Mouse (Mus musculus) embryonic facial prominence, embryonic 15.5 days (tissue): ENCODE measurements around the gene Gm20388. TPM values are rescaled to one million over a fixed set of nuclear protein-coding genes. Genes with fewer than 3 reads are reported as not detected.

Experiments
- ATAC-seq: fragments of 200-750 bp; cut with Nextera tagmentation; 2 replicates; pipeline ENCODE4 v1.8.0; 2017; ENCODE audit warnings: low read depth, moderate TSS enrichment; ENCODE audit not compliant: insufficient number of reproducible peaks, low FRiP score, low TSS enrichment
- H3K27ac ChIP-seq: fragments of 300-500 bp; sonication (generic); replicated peaks from 2 replicates; pipeline ENCODE4 v1.5.1; 2015; ENCODE audit warnings: mild to moderate bottlenecking, inconsistent platforms
- H3K27me3 ChIP-seq: fragments of 300-500 bp; sonication (generic); 2 replicates; pipeline ENCODE4 v1.6.1; 2015; ENCODE audit warnings: inconsistent platforms
- H3K36me3 ChIP-seq: fragments of 300-500 bp; sonication (generic); 2 replicates; pipeline ENCODE4 v1.6.1; 2015; ENCODE audit warnings: mild to moderate bottlenecking, inconsistent platforms
- H3K4me1 ChIP-seq: fragments of 300-500 bp; sonication (generic); 2 replicates; pipeline ENCODE4 v1.6.1; 2015; ENCODE audit warnings: inconsistent platforms
- H3K4me2 ChIP-seq: fragments of 300-500 bp; sonication (generic); replicated peaks from 2 replicates; pipeline ENCODE4 v1.6.1; 2015; ENCODE audit warnings: mild to moderate bottlenecking, inconsistent platforms
- H3K4me3 ChIP-seq: fragments of 300-500 bp; sonication (generic); replicated peaks from 2 replicates; pipeline ENCODE4 v1.5.1; 2015; ENCODE audit warnings: mild to moderate bottlenecking, inconsistent platforms
- H3K9ac ChIP-seq: fragments of 300-500 bp; sonication (generic); 2 replicates; pipeline ENCODE4 v1.6.1; 2015; ENCODE audit warnings: inconsistent platforms
- H3K9me3 ChIP-seq: fragments of 300-500 bp; sonication (generic); replicated peaks from 2 replicates; pipeline ENCODE4 v1.6.1; 2016; ENCODE audit warnings: inconsistent platforms
- WGBS: fragments of 180-500 bp; shearing (Covaris S2); methylation state at CpG from one replicate; pipeline ENCODE4 v1.1.7; 2015; 5-methylcytosine and 5-hydroxymethylcytosine counted together
- polyA plus RNA-seq: library from polyadenylated mRNA; unstranded; fragments of >200 nt; fragmentation: Nextera tagmentation; extraction: Ambion mirVana; gene quantifications from 2 replicates; pipeline ENCODE4 v1.2.1, GENCODE M21; 2015

Gene Gm20388
- polyA plus RNA-seq, 1 experiment from 2014 or later: 8.0 TPM

DNA sequence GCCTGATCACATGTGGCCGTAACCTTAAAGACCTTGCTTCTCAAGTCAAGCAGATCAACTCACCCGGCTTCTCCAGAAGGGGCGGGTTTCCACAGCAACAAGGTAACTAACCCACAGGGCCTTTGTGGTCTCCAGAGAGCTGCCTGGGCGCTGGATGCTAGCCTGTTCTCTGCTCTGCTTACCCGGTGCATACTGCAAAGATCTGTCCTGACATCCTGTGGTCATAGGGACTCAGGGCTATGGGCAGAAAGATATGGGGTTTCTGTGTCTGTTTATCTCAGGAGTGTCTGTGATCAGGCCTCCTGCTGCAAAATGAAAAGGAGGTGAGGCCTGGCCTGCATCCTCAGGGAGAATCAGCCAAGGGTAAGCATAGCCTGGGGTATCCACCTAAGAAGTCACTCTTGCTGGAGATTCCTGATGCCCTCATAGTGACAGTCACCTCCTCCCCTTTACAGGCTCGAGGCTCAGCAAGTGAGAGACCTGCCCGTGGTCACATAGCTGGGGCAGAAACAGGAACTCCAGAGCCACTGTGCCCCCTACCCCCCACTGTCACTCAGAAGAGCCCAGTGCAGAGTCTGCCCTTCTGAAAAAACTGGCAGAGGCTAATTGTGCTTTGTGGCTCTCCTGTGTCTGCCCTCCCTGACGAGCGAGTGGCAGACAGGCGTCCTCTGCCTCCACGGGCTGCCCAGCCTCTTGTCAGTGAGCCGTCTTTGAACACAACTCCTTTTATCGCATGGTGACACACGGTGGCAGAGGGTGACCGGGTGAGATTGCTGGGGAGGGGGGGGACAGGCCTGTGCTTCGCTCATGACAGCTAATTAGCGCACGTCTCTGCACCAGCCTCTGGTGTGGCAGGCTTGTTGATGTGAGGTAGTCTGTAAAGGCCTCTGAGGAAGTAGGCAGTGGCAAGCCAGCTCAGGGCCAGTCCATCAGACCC is 383.0 kb downstream of the Gm20388 start:
- no peaks in the 10 kb centered on the region for H3K9me3 ChIP-seq

DNA sequence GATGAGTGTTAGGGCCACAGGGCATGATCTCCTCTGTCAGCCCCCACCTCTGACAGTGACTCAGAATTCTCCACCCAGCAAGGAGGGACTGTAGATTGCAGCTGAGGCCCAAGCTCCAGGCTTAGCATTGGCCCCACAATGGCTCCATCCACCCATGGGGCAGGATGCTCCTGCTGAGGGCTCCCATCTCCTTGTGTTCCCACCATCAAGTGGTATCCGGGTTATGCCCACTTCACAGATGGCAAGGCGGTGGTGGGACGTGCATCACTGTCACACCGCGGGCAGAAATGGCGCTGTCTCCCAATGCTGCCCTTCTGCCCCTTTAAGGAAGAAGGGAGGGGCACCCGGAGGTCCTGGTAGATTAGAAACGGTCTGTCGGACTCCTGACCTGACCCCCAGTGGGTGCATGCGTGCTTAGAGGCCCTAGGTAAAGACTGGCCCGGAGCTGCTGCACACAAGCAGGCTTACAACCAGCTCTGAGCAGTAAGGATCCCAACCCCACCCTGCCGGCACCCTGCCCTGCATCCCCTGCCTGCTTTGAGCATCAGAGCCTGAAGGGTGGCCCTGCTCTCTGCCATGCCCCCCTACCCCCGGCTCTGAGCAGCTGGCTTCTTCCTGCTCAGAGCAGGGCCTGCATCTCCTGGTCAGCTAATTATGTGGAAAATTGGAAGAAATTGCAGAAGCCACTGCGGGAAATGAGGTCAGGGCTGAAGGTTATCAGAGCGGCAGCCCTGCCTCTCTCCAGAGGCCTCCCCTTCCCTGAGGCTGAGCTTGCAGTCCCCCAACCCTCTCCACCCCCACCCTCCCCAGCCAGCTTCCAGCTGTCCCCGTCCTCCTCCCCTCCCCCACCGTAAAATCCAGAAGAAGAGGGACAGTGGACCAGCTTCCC is 384.6 kb downstream of the Gm20388 start:
- H3K4me2 ChIP-seq: no peak overlapping the region
- WGBS: 31% methylated on average over 15 of the region's 17 CpGs
- no peak overlapping the region for H3K9ac ChIP-seq
- no peak for ATAC-seq
- no peaks in the 10 kb centered on the region for H3K27me3 ChIP-seq
- peaks cover 87% of the 10 kb centered on the region for H3K4me1 ChIP-seq
- H3K27ac ChIP-seq: no peak overlapping the region
- H3K36me3 ChIP-seq: no peaks in the 10 kb centered on the region
- no peak overlapping the region for H3K4me3 ChIP-seq
- H3K9me3 ChIP-seq: no peaks in the 10 kb centered on the region

More for the DNA sequence above, 383.0 kb downstream of the Gm20388 start:
- no peak overlapping the region for H3K4me2 ChIP-seq
- H3K36me3 ChIP-seq: no peaks in the 10 kb centered on the region
- WGBS: 54% methylated on average over 18 of the region's 18 CpGs
- H3K4me1 ChIP-seq: peaks cover 89% of the 10 kb centered on the region
- H3K27ac ChIP-seq: no peak overlapping the region
- H3K9ac ChIP-seq: no peak overlapping the region
- H3K27me3 ChIP-seq: no peaks in the 10 kb centered on the region
- ATAC-seq: no peak
- H3K4me3 ChIP-seq: no peak overlapping the region

DNA sequence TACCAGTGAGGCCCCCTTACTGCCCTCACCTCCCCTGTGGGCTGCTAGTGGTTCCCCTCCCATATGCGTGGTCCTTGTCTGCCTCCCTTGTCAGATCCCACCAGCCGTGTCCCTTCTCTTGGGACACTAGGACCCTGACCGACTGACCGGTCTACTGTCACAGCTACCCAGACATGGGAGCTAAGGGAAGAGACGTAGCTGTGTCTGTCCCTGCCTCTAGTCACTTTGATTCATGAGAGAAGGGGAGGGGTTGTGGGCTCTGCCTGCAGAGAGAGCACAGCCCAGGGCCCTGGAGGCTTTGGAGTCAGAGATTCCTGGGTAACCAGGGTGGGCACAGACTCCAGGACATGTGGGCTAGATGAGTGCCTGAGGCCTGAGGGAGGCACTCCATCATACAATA is 386.4 kb downstream of the Gm20388 start:
- Histone ChIP-seq H3K4me2 (no peak overlapping the region), H3K27me3 (no peaks in the 10 kb centered on the region), H3K9ac (no peak overlapping the region), H3K4me1 (peaks cover 85% of the 10 kb centered on the region), H3K36me3 (no peaks in the 10 kb centered on the region), H3K9me3 (no peaks in the 10 kb centered on the region), H3K27ac (no peak overlapping the region), H3K4me3 (no peak overlapping the region)
- no peak for ATAC-seq
- WGBS: 50% methylated on average over 5 of the region's 5 CpGs

DNA sequence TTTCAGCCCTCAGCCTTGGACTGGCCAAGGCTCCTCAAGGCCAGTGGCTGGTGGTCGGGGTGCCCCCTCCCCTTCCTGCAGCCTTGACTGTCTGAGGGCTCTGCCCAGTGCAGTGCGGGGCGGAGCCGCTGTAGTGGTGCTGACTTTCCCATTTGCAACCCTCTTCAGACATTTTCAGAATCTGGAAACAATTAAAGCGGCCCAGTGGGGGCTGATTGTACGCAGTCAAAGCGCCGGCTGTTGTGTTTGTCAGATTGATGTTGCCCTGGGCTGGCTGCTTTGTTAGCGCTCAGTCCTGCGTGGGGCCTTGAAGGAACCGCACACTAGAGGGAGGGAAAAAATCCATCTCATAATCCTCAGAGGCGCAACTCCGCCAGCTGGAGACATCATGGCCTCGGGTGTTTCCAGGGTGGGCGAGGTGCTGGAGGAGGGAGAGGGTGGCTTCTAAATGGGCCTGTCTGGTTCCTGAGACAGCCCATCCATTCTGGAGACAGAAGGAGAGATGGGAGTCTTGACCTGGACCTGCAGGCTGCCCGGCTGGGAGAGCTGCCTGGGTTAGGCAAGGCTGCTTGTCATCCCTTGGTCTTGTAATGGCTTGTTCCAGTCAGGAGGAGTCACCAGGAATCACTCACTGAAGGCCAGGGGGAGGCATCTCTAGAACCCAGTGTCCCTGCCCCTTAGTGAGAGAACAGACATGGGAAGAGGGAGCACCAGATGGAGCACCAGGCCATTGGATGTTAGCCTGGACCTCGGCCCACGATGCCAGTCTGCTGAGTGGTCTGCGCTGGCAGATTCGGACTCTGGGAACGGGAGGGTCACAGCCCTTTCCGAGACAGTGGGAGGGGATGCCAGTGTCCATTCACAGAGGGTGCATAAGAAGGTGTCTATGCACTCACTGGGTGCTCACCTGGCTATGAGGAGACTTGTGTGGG is 388.2 kb downstream of the Gm20388 start:
- H3K27ac ChIP-seq: peak overlapping the region; percentile 77
- 28% methylated on average over 22 of the region's 22 CpGs for WGBS
- no peaks in the 10 kb centered on the region for H3K27me3 ChIP-seq
- peak; percentile 67 for ATAC-seq
- no peak overlapping the region for H3K4me3 ChIP-seq
- no peak overlapping the region for H3K9ac ChIP-seq
- H3K36me3 ChIP-seq: no peaks in the 10 kb centered on the region
- no peaks in the 10 kb centered on the region for H3K9me3 ChIP-seq
- H3K4me1 ChIP-seq: peaks cover 83% of the 10 kb centered on the region
- H3K4me2 ChIP-seq: peak overlapping the region; percentile 6; the same call in 1 of the 2 replicates

DNA sequence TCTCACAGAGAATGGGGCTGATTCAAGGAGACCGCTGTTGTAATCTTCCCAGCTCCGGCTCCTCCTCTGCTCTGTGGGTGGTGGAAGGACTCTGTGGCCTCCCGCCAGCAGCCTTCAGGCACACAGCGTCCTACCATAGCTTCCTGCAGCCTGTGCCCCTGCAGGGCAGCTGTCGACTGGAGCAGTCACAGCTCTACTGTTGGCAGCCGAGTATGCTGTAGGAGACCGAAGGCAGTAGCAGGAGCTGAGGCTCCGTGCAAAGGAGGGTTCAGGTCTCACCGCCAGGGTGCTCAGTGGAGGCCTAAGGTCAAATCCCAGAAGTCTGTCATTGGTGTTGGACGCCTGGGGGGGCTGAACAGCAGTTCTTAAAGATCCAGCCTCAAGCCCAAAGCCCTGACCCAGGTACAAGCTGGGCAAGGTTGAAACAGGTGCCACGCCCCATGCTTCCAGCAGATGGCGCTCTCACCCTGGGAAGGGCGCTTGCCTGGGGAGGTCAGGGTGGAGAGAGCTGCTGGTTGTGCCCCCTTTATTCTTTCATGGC is 390.0 kb downstream of the Gm20388 start:
- no peaks in the 10 kb centered on the region for H3K27me3 ChIP-seq
- 5% methylated on average over 13 of the region's 13 CpGs for WGBS
- ATAC-seq: 0 out of 2 replicates have a peak, but pooled peaks have one; percentile 36
- no peaks in the 10 kb centered on the region for H3K9me3 ChIP-seq
- no peak overlapping the region for H3K9ac ChIP-seq
- peaks cover 79% of the 10 kb centered on the region for H3K4me1 ChIP-seq
- H3K4me3 ChIP-seq: no peak overlapping the region
- H3K4me2 ChIP-seq: peak overlapping the region; percentile 24
- no peaks in the 10 kb centered on the region for H3K36me3 ChIP-seq
- H3K27ac ChIP-seq: peak overlapping the region; percentile 49

DNA sequence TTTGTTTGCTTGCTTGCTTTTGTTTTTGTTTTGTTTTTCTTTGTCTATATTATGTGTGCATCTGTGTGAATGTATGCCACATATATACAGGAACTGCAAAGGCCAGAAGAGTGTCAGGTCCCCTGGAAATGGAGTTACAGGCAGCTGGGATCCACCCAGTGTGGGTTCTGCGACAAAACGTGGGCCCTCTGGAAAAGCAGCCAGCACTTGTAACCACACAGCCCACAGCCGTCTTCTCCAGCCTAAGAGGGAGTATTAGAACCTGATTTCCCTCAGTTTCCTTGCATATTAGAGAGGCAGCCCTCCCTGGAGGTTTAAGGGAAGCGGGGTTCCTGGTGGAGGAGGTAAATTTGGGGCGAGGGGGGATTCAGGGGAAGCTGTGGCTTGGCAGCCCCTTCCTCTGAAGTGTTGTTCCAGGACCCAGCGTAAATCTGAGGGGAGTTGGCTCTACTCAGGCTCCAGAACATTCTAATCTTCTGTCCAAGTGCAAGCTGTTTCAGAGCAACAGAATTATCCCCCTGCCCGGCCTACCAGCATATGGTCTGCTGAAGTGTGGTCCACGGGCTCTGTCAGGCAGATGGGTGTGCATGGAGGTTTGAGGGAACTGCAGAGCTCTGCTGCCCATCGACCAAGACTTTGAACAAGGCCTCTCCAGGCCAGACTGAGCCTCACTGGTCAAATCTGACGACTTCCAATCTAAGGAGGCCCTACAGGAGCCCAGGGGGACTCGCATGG is 392.5 kb downstream of the Gm20388 start:
- 40% methylated on average over 11 of the region's 11 CpGs for WGBS
- Histone ChIP-seq H3K9ac (no peak overlapping the region), H3K36me3 (no peaks in the 10 kb centered on the region), H3K4me2 (no peak overlapping the region), H3K27ac (peak overlapping the region; percentile 80), H3K27me3 (no peaks in the 10 kb centered on the region), H3K9me3 (no peaks in the 10 kb centered on the region), H3K4me1 (peaks cover 79% of the 10 kb centered on the region), H3K4me3 (no peak overlapping the region)
- ATAC-seq: no peak

DNA sequence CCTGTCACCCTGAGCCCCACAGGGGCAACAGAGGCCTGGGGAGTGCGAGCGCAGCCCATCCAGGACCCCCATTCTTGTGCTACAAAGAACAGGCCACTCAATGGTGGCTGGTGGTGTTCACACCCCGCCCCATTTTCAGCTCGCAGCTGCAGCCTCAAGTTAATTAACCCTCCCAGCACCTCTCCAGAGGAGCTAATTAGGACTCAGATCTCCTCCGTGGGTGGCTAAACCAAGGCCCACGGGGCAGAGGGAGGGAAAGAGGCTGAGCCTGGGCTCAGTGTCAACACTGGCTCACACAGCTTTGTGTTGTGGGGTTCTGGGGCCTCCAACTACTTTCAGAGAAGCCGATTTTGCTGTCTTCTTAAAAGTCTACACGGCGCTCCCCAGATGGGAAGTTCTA is 393.5 kb downstream of the Gm20388 start:
- Histone ChIP-seq H3K4me3 (no peak overlapping the region), H3K27me3 (no peaks in the 10 kb centered on the region), H3K27ac (peak overlapping the region; percentile 80), H3K4me1 (peaks cover 79% of the 10 kb centered on the region), H3K36me3 (no peaks in the 10 kb centered on the region), H3K4me2 (no peak overlapping the region; the same call in 1 of the 2 replicates), H3K9me3 (no peaks in the 10 kb centered on the region), H3K9ac (no peak overlapping the region)
- WGBS: 33% methylated on average over 9 of the region's 9 CpGs
- no peak for ATAC-seq

DNA sequence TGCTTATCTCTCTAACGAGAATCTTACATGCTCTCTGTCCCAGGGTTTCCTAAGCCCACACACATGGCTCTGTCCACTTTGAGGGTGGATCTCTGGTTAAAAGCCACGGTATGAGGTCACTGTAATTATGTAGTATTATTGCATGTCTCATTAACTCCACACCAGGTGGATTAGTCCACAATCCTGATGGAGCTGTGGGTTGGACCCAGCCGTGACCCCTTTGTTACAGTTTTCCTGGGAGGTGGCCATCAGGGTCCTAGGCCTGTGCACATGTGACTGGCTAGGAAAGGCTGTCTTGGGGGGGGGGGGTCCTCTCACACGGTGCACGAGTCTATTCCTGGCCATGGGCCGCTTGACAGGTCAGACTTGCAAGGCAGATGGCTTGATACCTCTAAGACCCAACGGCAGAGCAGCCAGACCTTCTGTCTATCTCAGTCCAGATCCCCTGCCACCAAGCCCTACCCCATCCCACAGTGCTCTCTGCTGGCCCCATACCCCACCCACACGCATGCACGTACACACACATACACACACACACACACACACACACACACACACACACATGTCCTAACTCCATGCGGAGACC is 395.3 kb downstream of the Gm20388 start:
- no peak for ATAC-seq
- Histone ChIP-seq H3K4me3 (no peak overlapping the region), H3K36me3 (no peaks in the 10 kb centered on the region), H3K27me3 (no peaks in the 10 kb centered on the region), H3K4me1 (peaks cover 79% of the 10 kb centered on the region), H3K9me3 (no peaks in the 10 kb centered on the region), H3K27ac (no peak overlapping the region), H3K4me2 (no peak overlapping the region), H3K9ac (no peak overlapping the region)
- WGBS: 78% methylated on average over 10 of the region's 10 CpGs

DNA sequence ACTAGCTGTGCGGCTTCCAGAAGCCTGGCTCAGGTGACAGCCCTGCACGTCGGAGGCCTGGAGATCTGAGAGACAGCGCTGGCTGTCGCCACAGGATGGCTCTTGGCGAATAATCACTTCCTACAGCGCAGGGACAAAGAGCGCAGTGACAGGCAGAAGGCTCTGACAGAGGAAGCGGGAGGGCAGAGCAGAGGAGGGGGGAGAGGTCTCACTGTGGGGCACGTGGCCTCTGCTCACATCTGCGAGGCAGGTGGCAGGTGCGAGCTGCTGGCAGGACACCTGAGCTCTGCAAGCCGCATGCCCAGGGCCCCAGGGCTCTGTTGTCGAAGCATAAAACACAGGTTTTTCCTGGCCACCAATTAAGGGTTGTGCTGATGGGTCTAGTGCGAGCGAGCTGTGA is 396.5 kb downstream of the Gm20388 start:
- H3K4me1 ChIP-seq: peaks cover 72% of the 10 kb centered on the region
- peak; percentile 12; the same call in 1 of the 2 replicates for ATAC-seq
- no peak overlapping the region; the same call in 1 of the 2 replicates for H3K9ac ChIP-seq

More for the DNA sequence above, 396.5 kb downstream of the Gm20388 start:
- no peaks in the 10 kb centered on the region for H3K36me3 ChIP-seq
- H3K4me2 ChIP-seq: no peak overlapping the region
- WGBS: 29% methylated on average over 16 of the region's 16 CpGs
- no peaks in the 10 kb centered on the region for H3K9me3 ChIP-seq
- no peaks in the 10 kb centered on the region for H3K27me3 ChIP-seq
- H3K4me3 ChIP-seq: no peak overlapping the region
- H3K27ac ChIP-seq: no peak overlapping the region; the same call in 1 of the 2 replicates
